Mouse (Mus musculus) adrenal gland, postnatal 25 days (tissue): ENCODE measurements at regions not wholly inside any gene's neighbourhood (a gene's known extent, or its start where the extent isn't known, plus 50 kb on each side); places are given as distances from the start of the nearest gene placed in this dataset.

Experiments used
- DNase-seq: peaks from one replicate; pipeline ENCODE4 v3.0.0; 2021; ENCODE audit warnings: mixed read lengths

- DNase-seq = no peak
Observed at GRCm38 (mm10) chr2:75510223-75510622, 148.8 kb upstream of the Hnrnpa3 start.

DNA sequence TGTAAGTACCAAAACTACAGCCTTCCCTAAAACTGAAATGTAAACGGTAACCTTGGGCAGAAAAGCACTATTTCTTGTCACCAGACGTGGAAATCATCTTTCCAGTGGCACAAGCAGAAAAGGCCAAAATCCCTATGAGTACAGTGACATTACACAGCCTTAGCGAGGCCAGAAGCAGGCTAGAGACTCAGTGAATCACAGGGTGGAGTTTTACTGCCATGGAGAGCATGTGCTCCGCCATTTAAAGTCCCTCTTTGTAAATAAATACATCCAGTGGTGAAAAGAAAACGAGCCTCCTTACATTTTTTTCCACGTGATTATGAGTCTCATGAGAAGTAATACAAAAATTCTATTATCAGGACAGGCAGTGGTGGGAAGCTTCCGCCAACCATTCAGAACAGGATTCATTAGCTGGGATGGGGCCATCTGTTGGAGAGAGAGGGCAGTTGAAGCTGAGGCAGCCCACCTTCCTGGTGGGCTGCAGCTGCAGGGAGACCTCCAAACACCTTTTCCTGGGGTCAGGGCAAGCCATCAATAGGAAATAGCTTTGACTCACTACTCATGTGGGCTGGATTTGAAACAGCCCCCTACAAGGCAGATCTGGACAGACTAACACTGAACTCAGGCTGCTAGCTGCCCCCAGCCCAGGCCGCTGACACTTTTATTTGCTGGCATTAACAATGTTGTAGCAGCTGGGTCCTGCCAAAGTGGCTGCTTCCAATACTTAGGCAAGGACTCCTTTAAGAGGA, 146.5 kb upstream of the Hnrnpa3 start:
- DNase-seq = no peak

DNA sequence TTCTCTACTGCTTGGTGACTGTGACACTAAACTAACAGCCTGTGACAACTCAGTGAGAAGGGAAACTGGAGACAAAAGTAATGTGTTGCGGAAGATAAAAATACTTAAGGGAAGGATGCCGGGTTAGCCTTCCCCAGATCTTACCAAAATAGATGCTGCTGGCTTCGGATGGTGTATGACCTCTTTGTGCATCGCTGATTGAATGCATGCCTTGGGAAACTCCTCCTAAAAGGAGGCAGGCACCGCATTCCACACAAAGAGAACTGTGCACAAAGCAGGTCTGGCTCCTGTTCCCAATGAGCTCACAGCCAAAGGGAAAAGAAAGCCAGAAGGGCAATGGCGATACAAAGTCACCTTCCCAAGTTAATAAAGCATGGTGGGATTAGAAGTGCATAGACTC, 144.9 kb upstream of the Hnrnpa3 start:
- no peak for DNase-seq

- DNase-seq = no peak
Observed at GRCm38 (mm10) chr2:75516223-75516622, 142.8 kb upstream of the Hnrnpa3 start.

GRCm38 (mm10) chr2:75517096-75517495, 142.0 kb upstream of the Hnrnpa3 start:
- no peak for DNase-seq

DNA sequence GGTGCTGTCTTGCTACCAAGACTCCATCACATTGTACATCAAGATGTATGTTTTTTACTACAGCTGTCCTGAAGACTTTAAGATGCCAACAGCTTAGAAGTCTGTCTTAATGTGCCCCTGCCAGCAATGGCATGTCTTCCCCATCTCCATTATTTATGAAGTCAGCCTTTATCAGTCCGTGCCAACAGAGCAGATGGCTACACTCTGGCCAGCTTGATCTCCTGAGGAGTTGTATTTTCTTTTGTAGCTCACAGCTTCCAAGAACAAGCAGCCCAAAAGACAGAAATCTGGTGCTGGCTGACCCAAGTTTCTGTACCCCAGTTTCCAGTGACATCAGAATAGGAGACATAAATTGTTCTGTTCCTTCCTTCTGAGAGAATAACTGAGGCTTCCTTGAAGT, 140.5 kb upstream of the Hnrnpa3 start:
- DNase-seq = no peak

- DNase-seq = no peak
Observed at GRCm38 (mm10) chr2:75525562-75525961, 133.5 kb upstream of the Hnrnpa3 start.

GRCm38 (mm10) chr2:75528706-75529105, 130.4 kb upstream of the Hnrnpa3 start:
- no peak for DNase-seq

- DNase-seq = no peak
Observed at GRCm38 (mm10) chr2:75538114-75538513, 120.9 kb upstream of the Hnrnpa3 start.

DNA sequence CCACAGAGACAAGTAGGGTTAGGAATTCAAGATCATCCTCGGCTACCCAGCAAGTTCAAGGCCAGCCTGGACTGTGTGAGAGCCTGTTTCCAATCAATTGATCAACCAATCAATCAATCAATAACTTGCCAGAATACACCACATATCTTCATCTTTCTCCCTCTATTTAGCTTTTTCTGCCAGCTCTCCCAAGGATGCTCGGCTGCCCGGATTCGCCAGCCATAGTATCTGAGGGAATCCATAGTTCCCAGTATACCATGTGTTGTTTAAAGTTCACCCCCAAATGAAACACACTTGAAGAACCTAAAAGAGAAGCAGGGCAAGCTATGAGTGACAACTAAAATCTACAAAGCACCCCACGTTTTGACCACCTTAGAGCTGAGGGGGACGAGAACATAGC, 119.3 kb upstream of the Hnrnpa3 start:
- DNase-seq = no peak

DNA sequence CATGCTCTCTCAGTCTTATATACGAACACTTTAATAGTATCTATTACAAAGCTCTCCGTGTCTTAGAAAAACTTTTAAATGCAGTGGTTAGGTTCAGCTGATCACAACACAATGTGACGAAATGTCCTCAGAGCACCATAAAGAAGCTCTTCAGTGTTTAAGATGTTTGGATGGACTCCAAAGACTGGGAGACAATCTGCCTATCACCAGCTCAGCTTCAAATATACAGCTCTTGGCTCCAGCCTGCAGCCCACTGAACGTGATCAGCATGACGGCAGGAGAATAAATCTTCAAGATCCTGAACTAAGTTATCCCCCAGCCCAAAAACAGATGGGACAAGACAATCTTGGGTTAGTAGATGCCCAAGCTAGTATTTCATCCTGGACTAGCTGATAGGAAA, 116.7 kb upstream of the Hnrnpa3 start:
- no peak for DNase-seq

DNA sequence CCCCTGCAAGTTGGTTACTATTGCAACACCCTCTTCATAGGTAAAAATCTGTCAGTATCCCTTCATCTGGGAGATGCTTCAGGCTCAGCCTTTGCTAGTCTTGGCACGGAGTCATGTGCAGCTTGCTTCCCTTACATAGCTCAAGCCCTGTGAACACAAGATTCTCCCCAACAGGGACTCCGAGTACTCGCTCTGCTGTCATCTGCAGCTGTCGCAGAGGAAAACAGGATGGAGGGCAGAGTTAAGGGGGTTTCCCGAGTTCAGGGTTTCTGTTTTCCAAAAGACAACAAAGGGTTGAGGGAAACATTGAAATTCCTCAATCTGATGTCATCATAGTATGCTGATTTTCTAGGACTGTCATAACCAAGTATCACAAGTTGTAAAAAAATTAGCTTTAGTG, 116.3 kb upstream of the Hnrnpa3 start:
- no peak for DNase-seq

GRCm38 (mm10) chr2:75545971-75546370, 113.1 kb upstream of the Hnrnpa3 start:
- no peak for DNase-seq

- no peak for DNase-seq
Observed at GRCm38 (mm10) chr2:75555676-75556075, 103.4 kb upstream of the Hnrnpa3 start.

DNA sequence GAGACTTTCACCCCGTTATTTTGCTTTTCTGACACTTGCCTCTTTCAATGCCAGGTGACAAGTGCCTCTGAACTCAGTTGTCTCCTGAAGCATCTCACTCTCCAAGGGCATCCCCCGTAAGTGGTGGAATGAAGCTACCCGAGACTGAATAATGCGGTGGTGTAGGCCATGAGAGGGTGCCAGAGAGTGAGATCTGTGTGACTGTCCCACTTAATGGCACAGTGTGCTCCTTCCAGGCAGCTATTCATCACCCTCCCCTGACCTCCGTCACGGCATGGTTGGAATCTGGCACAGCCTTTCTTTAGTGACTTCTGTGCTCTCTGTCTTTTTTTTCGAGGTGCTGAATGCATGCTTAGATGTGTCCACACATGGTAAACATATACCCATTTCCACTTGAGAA, 102.3 kb upstream of the Hnrnpa3 start:
- DNase-seq = no peak

GRCm38 (mm10) chr2:75557392-75557791, 101.7 kb upstream of the Hnrnpa3 start:
- DNase-seq = no peak

GRCm38 (mm10) chr2:75559920-75560319, 99.1 kb upstream of the Hnrnpa3 start:
- DNase-seq = no peak

- DNase-seq = no peak
Observed at GRCm38 (mm10) chr2:75563253-75563913, 95.7 kb upstream of the Hnrnpa3 start.

DNA sequence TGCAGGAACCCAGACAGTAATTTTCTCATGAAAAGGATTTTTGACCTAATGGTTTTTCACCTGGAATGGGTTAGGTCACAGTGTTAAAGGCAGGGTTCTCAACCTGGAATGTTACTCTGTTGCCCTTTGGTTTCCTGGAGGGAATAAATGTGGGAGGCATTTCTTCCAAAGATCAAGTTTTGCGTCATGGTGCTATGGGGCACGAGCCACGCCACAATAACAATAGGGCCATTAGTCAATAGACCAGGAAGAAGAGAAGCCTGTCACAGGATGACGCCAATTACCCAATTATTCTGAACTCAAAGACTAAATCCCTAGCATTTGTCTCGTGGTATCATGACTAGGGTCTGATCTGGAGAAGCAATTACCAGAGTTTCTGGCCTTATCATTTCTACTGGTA, 94.3 kb upstream of the Hnrnpa3 start:
- DNase-seq = no peak

DNA sequence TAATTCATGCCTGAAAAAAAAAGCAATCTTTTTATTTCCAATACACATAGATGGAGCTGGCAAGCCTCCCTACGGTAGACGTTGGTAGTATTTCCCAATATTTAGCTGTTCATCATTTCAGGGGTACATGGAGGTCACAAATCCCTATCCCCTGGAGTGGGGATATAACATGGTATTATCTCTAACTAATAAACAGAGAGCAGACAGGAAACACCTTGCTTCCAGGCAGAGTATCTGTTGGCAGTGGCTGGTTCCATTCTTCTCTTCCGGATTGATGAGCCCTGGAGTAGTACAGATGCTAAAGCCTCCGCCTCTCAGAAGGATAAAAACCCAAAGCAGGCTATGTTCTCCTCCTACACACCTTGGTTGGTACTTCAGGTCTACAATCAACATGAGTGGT, 91.9 kb upstream of the Hnrnpa3 start:
- no peak for DNase-seq

- no peak for DNase-seq
Observed at GRCm38 (mm10) chr2:75569756-75570155, 89.3 kb upstream of the Hnrnpa3 start.

DNA sequence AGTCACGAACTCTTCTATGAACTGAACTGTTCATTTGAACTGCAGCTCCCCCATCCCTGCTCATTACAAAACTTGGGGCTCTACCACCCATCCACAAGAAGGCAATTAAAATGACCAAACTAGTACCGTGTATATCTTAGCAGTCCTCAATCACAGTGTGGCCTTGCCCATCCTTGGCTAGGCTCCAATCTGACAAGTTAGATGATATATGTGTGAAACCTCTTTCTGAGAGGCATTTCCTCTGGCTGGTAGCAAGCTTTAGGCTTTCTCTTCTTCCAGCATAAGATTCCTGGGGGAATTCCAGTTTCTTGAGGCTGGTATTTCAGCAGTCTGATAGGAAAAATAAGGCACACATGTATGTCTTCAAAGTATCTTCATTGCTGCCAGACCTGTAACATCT, 88.8 kb upstream of the Hnrnpa3 start:
- peak; percentile 16 for DNase-seq

GRCm38 (mm10) chr2:75584975-75585374, 74.1 kb upstream of the Hnrnpa3 start:
- DNase-seq = peak; percentile 86

GRCm38 (mm10) chr2:75588572-75588971, 70.5 kb upstream of the Hnrnpa3 start:
- DNase-seq = no peak
